Mouse (Mus musculus): ENCODE measurements at regions not wholly inside any gene's neighbourhood (a gene's known extent, or its start where the extent isn't known, plus 50 kb on each side); places are given as distances from the start of the nearest gene placed in this dataset.

GRCm38 (mm10) chr6:93150531-93150930, 207.2 kb upstream of the Adamts9 start:
- H3K9me3 ChIP-seq: no peaks in the 10 kb centered on the region
- WGBS: 48% methylated on average over 2 of the region's 2 CpGs
- no peaks in the 10 kb centered on the region for H3K27me3 ChIP-seq
- no peak overlapping the region for H3K9ac ChIP-seq
- no peaks in the 10 kb centered on the region for H3K4me1 ChIP-seq (replicated peaks)
- H3K4me3 ChIP-seq: no peak overlapping the region
- no peak for ATAC-seq (ENCODE audit: low FRiP score)
- H3K36me3 ChIP-seq: no peaks in the 10 kb centered on the region
- no peak overlapping the region for H3K27ac ChIP-seq
- H3K4me2 ChIP-seq: no peak overlapping the region

- no peak overlapping the region for H3K27ac ChIP-seq
- H3K9ac ChIP-seq: no peak overlapping the region
- no peaks in the 10 kb centered on the region for H3K36me3 ChIP-seq
- H3K4me2 ChIP-seq: no peak overlapping the region
- no peaks in the 10 kb centered on the region for H3K4me1 ChIP-seq (replicated peaks)
- H3K4me3 ChIP-seq: no peak overlapping the region
- no peak for ATAC-seq (ENCODE audit: low FRiP score)
- no peaks in the 10 kb centered on the region for H3K9me3 ChIP-seq
- 68% methylated on average over 4 of the region's 4 CpGs for WGBS
- H3K27me3 ChIP-seq: no peaks in the 10 kb centered on the region
These were observed 206.7 kb upstream of the Adamts9 start for GRCm38 (mm10) chr6:93149956-93150355.

GRCm38 (mm10) chr6:93140331-93140731, 197.0 kb upstream of the Adamts9 start:
- 0 out of 2 replicates have a peak, but pooled peaks have one; percentile 61 for ATAC-seq (ENCODE audit: low FRiP score)
- 32% methylated on average over 4 of the region's 4 CpGs for WGBS
- H3K4me3 ChIP-seq: no peak overlapping the region
- H3K9ac ChIP-seq: no peak overlapping the region
- H3K9me3 ChIP-seq: no peaks in the 10 kb centered on the region
- H3K27me3 ChIP-seq: no peaks in the 10 kb centered on the region
- H3K36me3 ChIP-seq: no peaks in the 10 kb centered on the region
- no peak overlapping the region for H3K4me2 ChIP-seq
- no peak overlapping the region for H3K27ac ChIP-seq
- H3K4me1 ChIP-seq (replicated peaks): peaks cover 3% of the 10 kb centered on the region; the same call in 1 of the 2 replicates

GRCm38 (mm10) chr6:93133940-93134339, 190.6 kb upstream of the Adamts9 start:
- Histone ChIP-seq H3K9me3 (no peaks in the 10 kb centered on the region), H3K4me2 (no peak overlapping the region), H3K4me3 (no peak overlapping the region), H3K27me3 (no peaks in the 10 kb centered on the region), H3K4me1 (replicated peaks) (no peaks in the 10 kb centered on the region), H3K36me3 (no peaks in the 10 kb centered on the region), H3K9ac (no peak overlapping the region), H3K27ac (no peak overlapping the region)
- WGBS: 74% methylated on average over 5 of the region's 5 CpGs
- no peak for ATAC-seq (ENCODE audit: low FRiP score)

- Histone ChIP-seq H3K9ac (no peak overlapping the region), H3K27me3 (no peaks in the 10 kb centered on the region), H3K4me1 (replicated peaks) (no peaks in the 10 kb centered on the region), H3K4me2 (no peak overlapping the region), H3K9me3 (no peaks in the 10 kb centered on the region), H3K27ac (no peak overlapping the region), H3K4me3 (no peak overlapping the region), H3K36me3 (no peaks in the 10 kb centered on the region)
- ATAC-seq (ENCODE audit: low FRiP score): no peak
- 43% methylated on average over 4 of the region's 4 CpGs for WGBS
These were observed 187.8 kb upstream of the Adamts9 start for GRCm38 (mm10) chr6:93130946-93131685.

- ATAC-seq (ENCODE audit: low FRiP score): no peak
- WGBS: 74% methylated on average over 12 of the region's 12 CpGs
- no peaks in the 10 kb centered on the region for H3K27me3 ChIP-seq
- H3K9ac ChIP-seq: no peak overlapping the region
- no peaks in the 10 kb centered on the region for H3K4me1 ChIP-seq (replicated peaks)
- H3K9me3 ChIP-seq: no peaks in the 10 kb centered on the region
- no peaks in the 10 kb centered on the region for H3K36me3 ChIP-seq
- H3K4me2 ChIP-seq: no peak overlapping the region
- H3K4me3 ChIP-seq: no peak overlapping the region
- no peak overlapping the region for H3K27ac ChIP-seq
These were observed 176.2 kb upstream of the Adamts9 start for GRCm38 (mm10) chr6:93119482-93119881.

GRCm38 (mm10) chr6:93113361-93113760, 170.1 kb upstream of the Adamts9 start:
- no peak for ATAC-seq (ENCODE audit: low FRiP score)
- 96% methylated on average over 3 of the region's 3 CpGs for WGBS
- no peaks in the 10 kb centered on the region for H3K36me3 ChIP-seq
- H3K4me1 ChIP-seq (replicated peaks): no peaks in the 10 kb centered on the region
- H3K9me3 ChIP-seq: no peaks in the 10 kb centered on the region
- no peak overlapping the region for H3K4me2 ChIP-seq
- H3K4me3 ChIP-seq: no peak overlapping the region
- no peak overlapping the region for H3K27ac ChIP-seq
- no peaks in the 10 kb centered on the region for H3K27me3 ChIP-seq
- no peak overlapping the region for H3K9ac ChIP-seq

GRCm38 (mm10) chr6:93094730-93095360, 151.6 kb upstream of the Adamts9 start:
- no peaks in the 10 kb centered on the region for H3K4me1 ChIP-seq (replicated peaks)
- 45% methylated on average over 5 of the region's 5 CpGs for WGBS
- H3K9ac ChIP-seq: no peak overlapping the region
- H3K27ac ChIP-seq: no peak overlapping the region
- no peak overlapping the region for H3K4me2 ChIP-seq
- ATAC-seq (ENCODE audit: low FRiP score): no peak
- H3K4me3 ChIP-seq: no peak overlapping the region
- no peaks in the 10 kb centered on the region for H3K27me3 ChIP-seq
- no peaks in the 10 kb centered on the region for H3K9me3 ChIP-seq
- no peaks in the 10 kb centered on the region for H3K36me3 ChIP-seq

GRCm38 (mm10) chr6:93093770-93094169, 150.5 kb upstream of the Adamts9 start:
- Histone ChIP-seq H3K27me3 (no peaks in the 10 kb centered on the region), H3K4me1 (replicated peaks) (no peaks in the 10 kb centered on the region), H3K4me2 (no peak overlapping the region), H3K9ac (no peak overlapping the region), H3K36me3 (no peaks in the 10 kb centered on the region), H3K4me3 (no peak overlapping the region), H3K27ac (no peak overlapping the region), H3K9me3 (no peaks in the 10 kb centered on the region)
- ATAC-seq (ENCODE audit: low FRiP score): no peak
- 86% methylated on average over 2 of the region's 2 CpGs for WGBS

GRCm38 (mm10) chr6:93087329-93087728, 144.0 kb upstream of the Adamts9 start:
- Histone ChIP-seq H3K36me3 (no peaks in the 10 kb centered on the region), H3K4me1 (replicated peaks) (no peaks in the 10 kb centered on the region), H3K9ac (no peak overlapping the region), H3K4me3 (no peak overlapping the region), H3K4me2 (no peak overlapping the region), H3K27me3 (no peaks in the 10 kb centered on the region), H3K9me3 (no peaks in the 10 kb centered on the region), H3K27ac (no peak overlapping the region)
- 93% methylated on average over 2 of the region's 2 CpGs for WGBS
- no peak for ATAC-seq (ENCODE audit: low FRiP score)

GRCm38 (mm10) chr6:93084286-93084685, 141.0 kb upstream of the Adamts9 start:
- no peak for ATAC-seq (ENCODE audit: low FRiP score)

GRCm38 (mm10) chr6:93083716-93084115, 140.4 kb upstream of the Adamts9 start:
- Histone ChIP-seq H3K4me1 (replicated peaks) (no peaks in the 10 kb centered on the region), H3K36me3 (no peaks in the 10 kb centered on the region), H3K27me3 (no peaks in the 10 kb centered on the region), H3K9ac (no peak overlapping the region), H3K4me2 (no peak overlapping the region), H3K4me3 (no peak overlapping the region), H3K9me3 (no peaks in the 10 kb centered on the region), H3K27ac (no peak overlapping the region)
- WGBS: 91% methylated on average over 6 of the region's 6 CpGs
- ATAC-seq (ENCODE audit: low FRiP score): no peak

More at GRCm38 (mm10) chr6:93084286-93084685, 141.0 kb upstream of the Adamts9 start:
- Histone ChIP-seq H3K9me3 (no peaks in the 10 kb centered on the region), H3K36me3 (no peaks in the 10 kb centered on the region), H3K4me1 (replicated peaks) (no peaks in the 10 kb centered on the region), H3K4me2 (no peak overlapping the region), H3K9ac (no peak overlapping the region), H3K27me3 (no peaks in the 10 kb centered on the region), H3K27ac (no peak overlapping the region), H3K4me3 (no peak overlapping the region)
- 90% methylated on average over 1 of the region's 1 CpGs for WGBS

GRCm38 (mm10) chr6:93082205-93082604, 138.9 kb upstream of the Adamts9 start:
- H3K36me3 ChIP-seq: no peaks in the 10 kb centered on the region
- no peak overlapping the region for H3K4me3 ChIP-seq
- no peak overlapping the region for H3K9ac ChIP-seq
- H3K4me1 ChIP-seq (replicated peaks): no peaks in the 10 kb centered on the region
- no peaks in the 10 kb centered on the region for H3K9me3 ChIP-seq
- no peak overlapping the region for H3K27ac ChIP-seq
- no peak for ATAC-seq (ENCODE audit: low FRiP score)
- WGBS: 79% methylated on average over 4 of the region's 4 CpGs
- H3K4me2 ChIP-seq: no peak overlapping the region
- H3K27me3 ChIP-seq: no peaks in the 10 kb centered on the region
